Mouse (Mus musculus) embryonic stem cell, embryonic (primary cell): ENCODE measurements around the gene Pigm.

Experiments used
- CTCF ChIA-PET, 4 experiments: fragments of 300-600 bp in 2 of 4; fragments of 350-600 bp in 2 of 4; sonication (Branson Sonifier 250); formaldehyde crosslinking; loops; one replicate each; lab custom pipeline; 2022; ENCODE audit warnings: inconsistent platforms in 2 of 4; lab: Charles Lee
- POLR2A ChIA-PET, 4 experiments: fragments of 300-600 bp in 2 of 4; fragments of 350-600 bp in 2 of 4; sonication (Branson Sonifier 250); formaldehyde crosslinking; loops; one replicate each; lab custom pipeline; 2022; ENCODE audit warnings: antibody characterized with exemption in 4 of 4, inconsistent platforms in 1 of 4; lab: Charles Lee

Pigm gene

DNA sequence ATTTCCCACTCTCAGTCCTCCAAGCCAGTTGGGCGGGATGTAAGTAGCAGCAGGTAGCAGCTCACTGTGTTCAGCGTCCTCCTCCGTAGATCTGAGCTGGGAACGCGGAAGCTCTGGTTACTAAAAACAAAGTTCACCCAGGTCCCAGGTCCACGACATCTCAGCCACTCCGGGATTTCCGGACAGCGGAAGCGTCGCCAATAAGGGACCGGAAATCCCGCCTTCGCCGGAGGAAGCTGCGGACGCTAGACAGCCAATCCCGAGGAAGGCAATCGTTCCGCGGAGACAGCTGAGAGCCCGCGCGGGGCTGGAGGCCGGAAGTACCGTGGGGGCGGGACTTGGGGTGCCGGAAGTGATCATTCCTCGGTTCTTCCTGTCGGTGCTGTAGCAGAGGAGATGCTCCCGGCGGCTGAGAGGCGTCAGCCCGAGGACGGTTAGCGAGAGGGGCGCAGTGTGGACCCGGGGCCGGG lies at the start of gene Pigm:
Pigm (plus strand) TSS at position 349 of the 470 bp plus-strand sequence.
- ChIA-PET POLR2A (interaction anchor here (0.6 to 2.1 kb wide), 63 partner anchors 9 to 1239 kb away, joined by 3 to 14 read pairs (median 4); partner anchors contain the start of genes Cfap45 (in 2 of the 4), Dcaf8 (in 2 of the 4), Igsf9 (in 2 of the 4) and Kcnj10 (in 2 of the 4)), CTCF (interaction anchor here (0.6 to 1.7 kb wide), 14 partner anchors 8 to 289 kb away, joined by 3 to 13 read pairs (median 4); partner anchors contain the start of gene Dcaf8 (in 1 of the 4))

DNA sequence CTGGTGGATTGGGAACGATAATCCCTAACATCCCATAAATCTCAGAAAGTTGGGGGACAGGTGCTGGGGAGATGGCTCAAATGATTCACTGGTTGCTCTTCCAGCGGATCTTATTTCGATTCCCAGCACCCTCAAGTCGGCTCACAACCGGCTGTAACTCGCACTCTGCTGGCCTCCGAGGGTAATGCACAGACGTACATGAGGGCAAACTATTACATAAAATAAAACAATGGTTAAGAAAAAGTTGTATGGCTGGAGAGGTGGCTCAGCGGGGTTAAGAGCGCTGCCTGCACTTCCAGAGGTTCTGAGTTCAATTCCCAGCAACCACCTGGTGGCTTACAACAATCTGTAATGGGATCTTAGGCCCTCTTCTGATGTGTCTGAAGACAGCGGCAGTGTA lies 49.7 kb upstream of the Pigm start:
- ChIA-PET CTCF (interaction anchor here in 1 of 4 experiments (4.4 kb wide), 1 partner anchor 15 kb away, joined by 25 read pairs; no protein-coding TSS in a partner anchor), POLR2A (no interaction called here)

DNA sequence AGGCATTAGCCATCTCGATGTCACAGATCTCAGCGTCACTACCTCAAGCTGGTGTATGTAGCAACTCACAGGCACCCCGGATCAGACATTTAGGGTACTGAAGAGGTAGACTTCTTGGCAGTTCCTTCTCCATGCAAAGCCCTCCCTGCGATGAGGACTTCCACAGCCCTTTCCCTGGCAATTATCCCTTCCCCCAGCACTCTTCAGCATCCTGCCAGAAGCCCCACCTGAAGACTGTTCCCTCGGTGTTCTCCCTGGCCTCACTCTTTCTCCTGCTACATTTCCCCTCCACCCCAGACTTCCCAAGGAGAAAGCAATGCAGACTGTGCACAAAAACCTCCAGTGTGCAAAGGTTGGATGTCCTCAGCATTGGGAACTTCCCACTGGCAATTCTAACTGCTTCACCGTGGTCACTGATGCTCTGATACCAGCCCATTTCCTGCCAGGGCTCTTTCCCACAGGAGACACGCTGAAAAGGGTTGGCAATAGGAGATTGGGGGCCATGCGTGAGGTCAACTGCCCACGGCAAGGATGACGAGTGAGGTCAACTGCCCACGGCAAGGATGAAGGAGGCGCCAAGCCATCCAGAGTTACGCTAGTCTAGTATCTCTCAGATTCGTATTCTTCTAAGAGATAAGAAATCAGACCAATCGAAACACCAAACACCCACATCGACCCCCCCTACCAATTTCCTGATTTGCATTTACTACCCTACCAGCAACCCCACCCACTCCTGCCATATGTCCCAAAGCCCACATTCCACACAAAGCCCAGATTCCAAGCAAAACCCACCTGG lies 48.9 kb upstream of the Pigm start:
- ChIA-PET CTCF (no interaction called here), POLR2A (no interaction called here)

DNA sequence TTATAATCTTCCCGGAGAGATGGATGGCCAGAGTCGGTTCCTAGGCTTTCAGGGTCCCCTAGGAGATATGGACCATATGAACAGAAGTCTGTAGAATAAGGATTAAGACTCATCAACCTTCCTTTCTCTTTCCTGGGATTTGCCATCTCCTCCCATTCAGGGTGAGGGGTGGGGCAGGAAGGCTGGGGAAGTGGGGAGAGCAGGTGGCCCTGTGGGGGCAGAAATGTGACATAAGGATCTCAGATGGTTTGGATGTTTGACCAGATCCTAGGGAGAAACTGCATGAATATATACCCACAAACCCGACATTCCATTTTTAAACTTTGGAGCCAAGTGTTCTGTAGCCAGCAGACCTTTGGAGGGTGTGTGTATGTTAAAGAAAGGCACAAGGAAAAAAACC lies 48.3 kb upstream of the Pigm start:
- ChIA-PET POLR2A (interaction anchor here in 1 of 4 experiments (1.1 kb wide), 1 partner anchor 13 kb away, joined by 4 read pairs; the partner anchor contains the start of gene Kcnj10), CTCF (no interaction called here)

DNA sequence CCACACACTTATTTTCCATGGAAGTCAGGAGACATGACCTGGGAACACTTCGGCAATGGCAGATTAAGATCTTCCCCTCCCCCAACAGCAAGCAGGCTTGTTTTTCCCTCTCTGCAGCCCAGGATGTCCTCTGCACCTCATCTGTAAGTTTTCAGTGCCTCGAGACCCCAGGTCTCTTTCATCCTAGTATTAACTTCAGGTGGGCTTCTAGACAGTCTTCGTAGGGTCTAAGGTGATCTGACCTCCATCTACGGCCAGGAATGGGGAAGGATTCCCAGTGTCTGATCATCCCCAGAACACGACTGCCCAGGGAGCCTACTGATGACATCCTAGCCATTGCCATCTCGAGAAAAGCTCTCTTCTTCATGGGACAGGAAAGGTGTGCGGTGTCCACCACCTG lies 47.9 kb upstream of the Pigm start:
- ChIA-PET POLR2A (interaction anchor here in 1 of 4 experiments (1.1 kb wide), 1 partner anchor 12 kb away, joined by 4 read pairs; the partner anchor contains the start of gene Kcnj10), CTCF (no interaction called here)

DNA sequence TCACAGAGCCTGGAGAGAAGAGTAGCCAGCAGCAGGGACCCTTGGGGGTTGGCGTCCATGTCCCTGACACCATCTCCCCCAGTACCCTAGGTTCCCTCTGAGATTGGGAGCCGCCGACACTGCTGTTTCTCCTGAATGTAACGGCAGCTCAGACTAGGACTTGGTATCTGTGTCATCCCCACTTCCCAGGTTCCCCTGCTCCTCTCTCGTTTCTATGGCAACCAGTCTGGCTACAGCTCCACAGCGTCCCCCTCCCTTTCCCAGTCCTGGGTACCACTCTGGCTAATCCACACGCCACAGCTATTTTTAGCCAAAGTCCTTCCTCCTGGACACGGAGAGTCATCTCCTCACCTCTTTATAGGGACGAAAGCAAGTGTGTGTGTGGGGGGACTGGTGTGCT lies 47.2 kb upstream of the Pigm start, which contains the start of gene Kcnj9:
Kcnj9 (minus strand) TSS at position 188 of the 400 bp plus-strand sequence.
- ChIA-PET CTCF (interaction anchor here in 1 of 4 experiments (0.6 kb wide), 1 partner anchor 27 kb away, joined by 4 read pairs; no protein-coding TSS in a partner anchor), POLR2A (interaction anchor here in 1 of 4 experiments (1.1 to 2.2 kb wide), 3 partner anchors 12 to 181 kb away, joined by 4 to 6 read pairs (median 5); partner anchors contain the start of genes Dcaf8 and Kcnj10)

DNA sequence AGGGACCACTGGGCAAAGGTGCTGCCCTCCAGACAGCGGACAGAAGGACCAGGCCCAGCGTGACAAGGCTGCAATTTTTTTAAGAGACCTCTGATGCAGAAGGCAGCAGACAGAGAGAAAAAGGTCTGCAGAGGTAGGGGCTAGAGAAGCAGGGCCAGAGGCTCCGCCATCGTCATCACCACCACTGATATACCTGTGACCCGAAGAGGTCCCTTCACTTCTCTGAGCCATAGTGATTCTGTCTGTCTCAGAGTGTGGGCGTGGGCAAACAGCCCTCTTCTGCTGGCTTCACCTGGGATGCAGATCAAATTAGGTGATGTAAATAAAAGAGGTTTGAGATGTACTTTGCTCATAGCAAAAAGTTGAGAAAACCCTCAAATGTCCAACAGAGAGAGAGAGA lies 46.7 kb upstream of the Pigm start:
- ChIA-PET POLR2A (interaction anchor here in 1 of 4 experiments (1.8 to 2.2 kb wide), 2 partner anchors 11 to 182 kb away, joined by 5 to 6 read pairs; partner anchors contain the start of genes Dcaf8 and Kcnj10), CTCF (interaction anchor here in 1 of 4 experiments (0.7 kb wide), 1 partner anchor 11 kb away, joined by 3 read pairs; the partner anchor contains the start of gene Kcnj10)

DNA sequence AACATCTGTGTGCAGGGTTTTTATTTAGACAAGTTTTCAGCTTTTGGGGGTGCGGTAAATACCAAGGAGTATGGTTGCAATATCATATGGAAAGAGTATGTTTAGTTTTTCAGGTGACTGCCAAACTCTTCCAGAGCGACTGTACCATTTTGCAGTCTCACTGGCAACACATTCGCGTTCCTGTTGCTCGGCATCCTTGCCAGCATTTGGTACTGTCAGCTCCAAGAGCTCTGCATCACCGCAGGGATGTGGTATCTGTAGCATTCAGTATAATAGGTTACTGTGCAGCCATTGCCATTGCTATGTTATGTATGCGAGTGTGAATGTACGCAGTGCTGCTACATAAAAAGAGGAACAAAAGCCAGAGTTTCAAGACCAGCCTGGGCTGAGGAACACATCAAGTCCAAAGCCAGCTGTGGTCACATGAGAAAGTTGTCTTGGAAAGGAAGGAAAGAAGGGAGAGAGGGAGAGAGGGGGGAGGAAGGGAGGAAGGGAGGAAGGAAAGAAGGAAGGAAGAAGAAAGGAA lies 44.9 kb upstream of the Pigm start:
- ChIA-PET CTCF (interaction anchor here in 2 of 4 experiments (0.7 to 0.9 kb wide), 2 partner anchors 34 to 898 kb away, joined by 4 to 13 read pairs; no protein-coding TSS in a partner anchor), POLR2A (interaction anchor here in 1 of 4 experiments (0.6 to 2.2 kb wide), 5 partner anchors 9 to 257 kb away, joined by 3 to 6 read pairs (median 5); partner anchors contain the start of gene Kcnj10)

DNA sequence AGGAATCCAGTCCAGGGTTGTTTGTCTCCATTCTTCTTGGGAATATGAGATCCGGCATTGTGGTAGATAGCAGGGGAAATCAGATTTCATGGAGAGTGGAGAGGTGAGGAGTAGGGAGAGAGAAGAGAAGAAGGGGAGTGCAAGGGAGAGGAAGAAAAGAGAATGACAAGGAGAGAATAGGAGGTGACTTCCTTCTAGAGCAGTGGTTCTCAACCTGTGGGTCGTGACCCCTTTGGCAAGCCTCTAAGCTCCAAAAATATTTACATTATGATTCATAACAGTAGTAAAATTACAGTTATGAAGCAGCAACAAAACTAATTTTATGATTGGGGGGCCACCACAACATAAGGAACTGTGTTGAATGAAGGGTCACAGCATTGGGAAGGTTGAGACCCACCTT lies 43.4 kb upstream of the Pigm start:
- POLR2A ChIA-PET: interaction anchor here in 2 of 4 experiments (1.1 to 2.2 kb wide), 3 partner anchors 8 to 19 kb away, joined by 3 to 7 read pairs (median 4); partner anchors contain the start of gene Kcnj10 (in 1 of the 2)
- CTCF ChIA-PET: no interaction called here

DNA sequence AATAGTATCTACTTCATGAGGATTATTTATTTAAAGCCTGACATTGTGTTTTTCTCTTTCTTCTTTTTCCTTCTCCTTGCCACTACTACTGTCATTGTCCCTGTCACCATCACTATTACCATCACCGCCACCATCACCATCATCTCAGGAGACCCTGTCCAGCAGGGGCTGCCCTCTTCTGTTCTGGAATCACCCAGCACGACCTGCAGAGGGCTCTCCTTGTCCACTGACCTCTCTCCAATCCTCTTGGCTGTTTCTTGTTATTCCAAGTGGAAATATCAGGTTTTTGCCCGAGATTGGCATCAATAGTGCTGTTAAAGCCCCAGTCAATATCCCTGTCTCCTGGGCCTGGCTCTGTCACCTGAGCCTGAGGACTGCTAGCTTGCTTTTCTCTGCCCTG lies 42.8 kb upstream of the Pigm start:
- ChIA-PET POLR2A (interaction anchor here in 1 of 4 experiments (0.9 to 2.2 kb wide), 3 partner anchors 12 to 186 kb away, joined by 3 to 7 read pairs (median 3); partner anchors contain the start of gene Dcaf8), CTCF (interaction anchor here in 2 of 4 experiments (1.4 to 1.8 kb wide), 2 partner anchors 8 to 31 kb away, joined by 6 to 8 read pairs; no protein-coding TSS in a partner anchor)

DNA sequence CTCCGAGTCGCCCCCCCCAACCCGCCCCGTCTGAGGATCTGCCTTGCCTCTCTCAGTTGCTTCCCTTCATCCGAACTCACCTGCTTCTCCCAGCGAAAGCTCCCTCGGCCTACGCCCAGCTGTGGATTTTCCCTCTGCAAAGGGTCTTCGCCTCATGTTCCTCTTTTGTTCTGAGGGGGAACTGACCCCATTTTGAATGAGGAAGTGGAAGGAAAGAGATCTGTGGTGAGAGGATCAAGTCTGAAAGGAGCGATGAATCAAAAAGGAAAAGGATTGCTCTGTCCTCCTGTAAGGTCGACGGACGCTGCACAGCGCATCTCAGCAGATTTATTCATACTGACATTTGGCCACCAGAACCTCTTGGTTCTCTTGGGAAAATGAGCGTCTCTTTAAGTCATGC lies 40.5 kb upstream of the Pigm start:
- POLR2A ChIA-PET: interaction anchor here in 1 of 4 experiments (1.2 kb wide), 1 partner anchor 25 kb away, joined by 3 read pairs; no protein-coding TSS in a partner anchor

DNA sequence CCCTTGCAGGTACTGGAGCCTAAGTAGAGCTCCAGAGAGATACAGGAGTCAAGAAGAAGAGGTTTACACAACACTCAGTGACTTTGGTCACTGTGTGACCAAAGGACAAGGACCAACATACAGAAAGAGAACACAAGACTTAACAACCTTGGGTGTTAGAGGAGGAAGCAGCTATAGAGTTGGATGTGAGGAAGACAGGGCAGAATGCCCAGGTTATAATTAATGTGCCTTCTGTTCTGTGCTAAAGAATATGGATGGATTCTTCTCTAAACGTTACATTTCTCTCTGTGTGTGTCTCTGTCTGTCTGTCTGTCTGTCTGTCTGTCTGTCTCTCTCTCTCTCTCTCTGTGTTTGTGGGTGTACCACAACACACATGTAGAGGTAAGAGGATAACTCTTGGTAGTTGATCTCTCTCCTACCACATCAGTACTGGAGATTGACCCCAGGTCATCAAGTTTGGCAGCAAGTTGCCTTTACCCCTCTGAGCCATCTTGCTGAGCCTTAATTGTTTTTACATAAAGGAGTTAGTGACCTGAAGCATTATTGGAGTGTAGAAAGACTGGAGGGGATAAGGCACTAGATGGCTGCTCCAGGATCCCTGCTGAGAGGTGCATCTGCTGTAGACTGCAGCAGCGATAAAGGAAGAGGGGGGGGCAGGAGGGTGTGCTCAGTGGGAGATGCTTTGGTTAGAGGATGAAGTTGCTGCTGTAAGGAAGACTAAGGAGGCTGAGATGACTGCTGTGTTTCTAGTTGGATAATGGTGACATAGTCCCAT lies 38.7 kb upstream of the Pigm start:
- POLR2A ChIA-PET: interaction anchor here in 1 of 4 experiments (1.1 kb wide), 1 partner anchor 13 kb away, joined by 3 read pairs; no protein-coding TSS in a partner anchor
- CTCF ChIA-PET: interaction anchor here in 1 of 4 experiments (1.0 kb wide), 1 partner anchor 12 kb away, joined by 3 read pairs; no protein-coding TSS in a partner anchor

More for the DNA sequence above, 40.5 kb upstream of the Pigm start:
- CTCF ChIA-PET: interaction anchor here in 2 of 4 experiments (0.6 kb wide), 2 partner anchors 192 to 284 kb away, joined by 3 read pairs; no protein-coding TSS in a partner anchor

DNA sequence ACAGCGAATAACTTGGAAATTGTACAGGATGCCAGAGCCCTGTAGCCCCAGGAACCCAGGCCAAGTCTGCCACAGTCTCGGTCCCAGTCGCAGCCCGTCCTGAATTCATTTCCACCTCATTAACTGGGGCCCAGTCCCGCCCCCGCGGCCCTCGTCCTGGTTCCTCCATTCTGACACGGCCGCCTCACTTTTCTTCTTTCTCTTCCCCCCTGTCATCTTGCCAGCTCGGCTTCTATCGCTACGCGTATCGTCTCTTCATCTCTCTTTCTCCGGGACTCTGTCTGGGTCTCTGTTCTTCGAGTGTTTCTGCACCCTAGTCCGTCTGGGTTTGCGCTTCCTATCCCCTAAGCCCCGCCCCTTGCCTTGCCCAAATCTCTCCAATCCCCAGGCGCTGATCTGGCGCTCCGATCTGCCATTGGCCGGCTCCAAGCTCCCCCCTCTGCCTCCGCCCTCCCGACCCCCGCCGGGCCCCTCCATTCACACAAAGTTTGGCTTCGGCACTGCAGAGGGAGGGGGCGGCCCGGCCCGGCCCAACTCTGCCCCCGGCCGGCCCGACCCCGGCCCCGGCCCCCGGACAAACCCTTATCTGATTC lies 35.5 kb upstream of the Pigm start, which contains the start of gene Kcnj10:
Kcnj10 (plus strand) TSS at position 482 of the 593 bp plus-strand sequence.
- ChIA-PET CTCF (interaction anchor here (0.5 to 1.9 kb wide), 15 partner anchors 9 to 316 kb away, joined by 3 to 14 read pairs (median 4); no protein-coding TSS in a partner anchor), POLR2A (interaction anchor here in 3 of 4 experiments (0.7 to 3.6 kb wide), 24 partner anchors 8 to 258 kb away, joined by 3 to 26 read pairs (median 3); partner anchors contain the start of genes Dcaf8 (in 3 of the 3), Pigm (in 2 of the 3), Copa (in 1 of the 3) and Kcnj9 (in 1 of the 3))

DNA sequence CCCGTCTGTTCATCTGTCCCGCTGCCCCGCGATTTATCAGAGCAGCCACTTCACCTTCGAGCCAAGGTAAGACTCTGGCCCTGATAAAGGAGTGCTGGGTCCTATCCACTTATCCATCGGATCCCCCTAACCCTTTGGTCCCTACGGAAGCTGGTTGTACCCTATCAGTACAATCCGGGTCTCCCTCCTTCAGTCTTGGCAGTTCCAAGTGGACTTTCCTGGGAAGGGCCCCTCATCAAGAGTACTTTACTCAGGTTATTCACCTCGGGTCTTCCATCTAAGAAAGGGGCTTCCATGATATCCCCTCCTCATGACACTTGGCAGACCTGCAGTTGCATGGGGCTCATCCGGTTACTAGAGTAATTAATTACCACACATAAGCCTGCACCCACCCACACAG lies 35.0 kb upstream of the Pigm start:
- POLR2A ChIA-PET: interaction anchor here in 3 of 4 experiments (0.8 to 3.6 kb wide), 23 partner anchors 8 to 259 kb away, joined by 3 to 26 read pairs (median 3); partner anchors contain the start of genes Dcaf8 (in 3 of the 3), Pigm (in 2 of the 3), Copa (in 1 of the 3) and Kcnj9 (in 1 of the 3)
- CTCF ChIA-PET: interaction anchor here in 3 of 4 experiments (0.5 to 1.9 kb wide), 13 partner anchors 8 to 317 kb away, joined by 3 to 14 read pairs (median 5); no protein-coding TSS in a partner anchor

DNA sequence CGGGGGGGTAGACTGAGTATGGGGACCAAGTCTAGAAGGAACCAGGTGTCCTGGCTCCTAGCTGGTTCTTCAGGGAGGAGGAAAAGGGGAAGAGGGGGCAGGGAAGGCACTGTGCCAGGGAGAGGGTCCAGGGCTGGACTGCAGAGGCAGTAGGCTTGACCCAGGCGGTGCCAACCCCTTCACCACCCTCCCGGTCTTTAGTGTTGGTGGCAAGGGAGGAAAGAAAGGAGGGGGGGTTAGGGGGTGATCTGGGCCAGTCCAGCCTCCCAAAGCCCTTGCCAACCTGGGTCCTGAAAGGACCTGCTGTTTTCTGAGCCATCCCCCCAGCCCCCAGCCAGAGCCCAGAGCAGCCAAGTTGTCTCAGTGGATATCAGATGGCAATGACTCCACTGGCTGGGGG lies 33.6 kb upstream of the Pigm start:
- ChIA-PET CTCF (interaction anchor here in 1 of 4 experiments (0.6 kb wide), 1 partner anchor 105 kb away, joined by 3 read pairs; no protein-coding TSS in a partner anchor), POLR2A (interaction anchor here in 2 of 4 experiments (1.0 to 3.6 kb wide), 2 partner anchors 9 kb away, joined by 3 to 26 read pairs; no protein-coding TSS in a partner anchor)

DNA sequence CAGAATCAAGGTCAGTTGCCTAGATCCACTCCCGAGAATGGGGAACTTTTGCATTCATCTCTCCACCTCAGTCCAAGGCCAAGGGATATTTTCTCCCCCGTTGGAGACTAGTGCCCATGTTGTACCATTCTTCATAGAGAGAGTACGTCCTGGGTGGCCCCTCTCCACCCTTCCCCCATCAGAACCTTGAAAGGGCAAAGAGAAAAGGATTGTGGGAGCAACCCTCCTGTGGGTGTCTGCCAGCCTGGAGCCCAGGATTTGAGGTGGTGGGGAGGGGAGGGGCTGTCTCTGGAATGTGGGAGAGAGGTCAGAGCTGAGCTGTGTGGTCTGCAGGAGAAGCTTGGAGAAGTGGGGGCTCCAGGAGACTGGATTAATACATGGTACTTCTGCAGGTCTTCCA lies 32.4 kb upstream of the Pigm start:
- POLR2A ChIA-PET: interaction anchor here in 2 of 4 experiments (1.2 to 1.3 kb wide), 2 partner anchors 13 to 20 kb away, joined by 3 to 4 read pairs; no protein-coding TSS in a partner anchor

More for the DNA sequence above, 32.4 kb upstream of the Pigm start:
- CTCF ChIA-PET: interaction anchor here in 2 of 4 experiments (0.6 to 1.6 kb wide), 7 partner anchors 10 to 138 kb away, joined by 3 to 7 read pairs (median 5); partner anchors contain the start of gene Pea15a (in 1 of the 2)
